Mouse (Mus musculus): ENCODE measurements around the gene Nalcn. TPM values are rescaled to one million over a fixed set of nuclear protein-coding genes. Genes with fewer than 3 reads are reported as not detected.

The Nalcn gene
- polyA plus RNA-seq, 1 experiment from 2014 or later: 3.1 TPM

- no peaks in the 10 kb centered on the region for H3K4me1 ChIP-seq (replicated peaks; ENCODE audit: control insufficient read depth, insufficient read depth, low read length)
- no peaks in the 10 kb centered on the region for H3K36me3 ChIP-seq (ENCODE audit: control insufficient read depth, insufficient read depth, low read length)
- no peak; the same call in 1 of the 2 replicates for ATAC-seq (ENCODE audit: low FRiP score)
- H3K9me3 ChIP-seq (ENCODE audit: control insufficient read depth, low read length): no peaks in the 10 kb centered on the region
- H3K27me3 ChIP-seq (ENCODE audit: control insufficient read depth, insufficient read depth, low read length): no peaks in the 10 kb centered on the region
- no peak for DNase-seq (ENCODE audit: low spot score)
- no peak overlapping the region for H3K4me3 ChIP-seq (ENCODE audit: low read depth, low read length)
- H3K27ac ChIP-seq (ENCODE audit: low read depth, low read length): no peak overlapping the region
- H3K9ac ChIP-seq (ENCODE audit: low read depth, low read length): no peak overlapping the region
- H3K4me2 ChIP-seq (replicated peaks; ENCODE audit: low read depth, low read length): no peak overlapping the region
- 75% methylated on average over 1 of the region's 1 CpGs for WGBS
Measured at GRCm38 (mm10) chr14:123446031-123446430, 180.9 kb downstream of the Nalcn start.

GRCm38 (mm10) chr14:123435542-123435941 is 191.4 kb downstream of the Nalcn start:
- no peak for ATAC-seq (ENCODE audit: low FRiP score)
- WGBS: 87% methylated on average over 3 of the region's 3 CpGs
- Histone ChIP-seq H3K4me2 (replicated peaks; ENCODE audit: low read depth, low read length) (no peak overlapping the region), H3K4me1 (replicated peaks; ENCODE audit: control insufficient read depth, insufficient read depth, low read length) (no peaks in the 10 kb centered on the region), H3K36me3 (ENCODE audit: control insufficient read depth, insufficient read depth, low read length) (no peaks in the 10 kb centered on the region), H3K27ac (ENCODE audit: low read depth, low read length) (no peak overlapping the region), H3K4me3 (ENCODE audit: low read depth, low read length) (no peak overlapping the region), H3K9me3 (ENCODE audit: control insufficient read depth, low read length) (no peaks in the 10 kb centered on the region), H3K27me3 (ENCODE audit: control insufficient read depth, insufficient read depth, low read length) (no peaks in the 10 kb centered on the region), H3K9ac (ENCODE audit: low read depth, low read length) (no peak overlapping the region)
- no peak for DNase-seq (ENCODE audit: low spot score)

- Histone ChIP-seq H3K4me3 (ENCODE audit: low read depth, low read length) (no peak overlapping the region), H3K4me1 (replicated peaks; ENCODE audit: control insufficient read depth, insufficient read depth, low read length) (no peaks in the 10 kb centered on the region), H3K4me2 (replicated peaks; ENCODE audit: low read depth, low read length) (no peak overlapping the region), H3K36me3 (ENCODE audit: control insufficient read depth, insufficient read depth, low read length) (no peaks in the 10 kb centered on the region), H3K27me3 (ENCODE audit: control insufficient read depth, insufficient read depth, low read length) (no peaks in the 10 kb centered on the region), H3K9ac (ENCODE audit: low read depth, low read length) (no peak overlapping the region), H3K27ac (ENCODE audit: low read depth, low read length) (no peak overlapping the region), H3K9me3 (ENCODE audit: control insufficient read depth, low read length) (no peaks in the 10 kb centered on the region)
- 73% methylated on average over 7 of the region's 7 CpGs for WGBS
- no peak for DNase-seq (ENCODE audit: low spot score)
- ATAC-seq (ENCODE audit: low FRiP score): peak; percentile 50
Measured at GRCm38 (mm10) chr14:123376167-123376855, 250.6 kb downstream of the Nalcn start.

GRCm38 (mm10) chr14:123371522-123371921 is 255.4 kb downstream of the Nalcn start:
- no peaks in the 10 kb centered on the region for H3K27me3 ChIP-seq (ENCODE audit: control insufficient read depth, insufficient read depth, low read length)
- WGBS: 14% methylated on average over 9 of the region's 9 CpGs
- H3K4me2 ChIP-seq (replicated peaks; ENCODE audit: low read depth, low read length): no peak overlapping the region
- H3K36me3 ChIP-seq (ENCODE audit: control insufficient read depth, insufficient read depth, low read length): no peaks in the 10 kb centered on the region
- DNase-seq (ENCODE audit: low spot score): peak; percentile 52
- no peak overlapping the region for H3K4me3 ChIP-seq (ENCODE audit: low read depth, low read length)
- H3K9ac ChIP-seq (ENCODE audit: low read depth, low read length): no peak overlapping the region
- H3K9me3 ChIP-seq (ENCODE audit: control insufficient read depth, low read length): no peaks in the 10 kb centered on the region
- ATAC-seq (ENCODE audit: low FRiP score): peak; percentile 82
- no peaks in the 10 kb centered on the region for H3K4me1 ChIP-seq (replicated peaks; ENCODE audit: control insufficient read depth, insufficient read depth, low read length)
- H3K27ac ChIP-seq (ENCODE audit: low read depth, low read length): no peak overlapping the region

GRCm38 (mm10) chr14:123359691-123360090 is 267.3 kb downstream of the Nalcn start:
- ATAC-seq (ENCODE audit: low FRiP score) (no peak), DNase-seq (ENCODE audit: low spot score) (no peak)
- Histone ChIP-seq H3K27me3 (ENCODE audit: control insufficient read depth, insufficient read depth, low read length) (no peaks in the 10 kb centered on the region), H3K4me2 (replicated peaks; ENCODE audit: low read depth, low read length) (no peak overlapping the region), H3K9me3 (ENCODE audit: control insufficient read depth, low read length) (no peaks in the 10 kb centered on the region), H3K9ac (ENCODE audit: low read depth, low read length) (no peak overlapping the region), H3K4me1 (replicated peaks; ENCODE audit: control insufficient read depth, insufficient read depth, low read length) (no peaks in the 10 kb centered on the region), H3K27ac (ENCODE audit: low read depth, low read length) (no peak overlapping the region), H3K36me3 (ENCODE audit: control insufficient read depth, insufficient read depth, low read length) (no peaks in the 10 kb centered on the region), H3K4me3 (ENCODE audit: low read depth, low read length) (no peak overlapping the region)
- 86% methylated on average over 1 of the region's 1 CpGs for WGBS

GRCm38 (mm10) chr14:123352973-123353372 is 274.0 kb downstream of the Nalcn start:
- no peak overlapping the region for H3K27ac ChIP-seq (ENCODE audit: low read depth, low read length)
- H3K9ac ChIP-seq (ENCODE audit: low read depth, low read length): no peak overlapping the region
- ATAC-seq (ENCODE audit: low FRiP score) (peak; percentile 54; the same call in 1 of the 2 replicates), DNase-seq (ENCODE audit: low spot score) (peak; percentile 52)
- H3K9me3 ChIP-seq (ENCODE audit: control insufficient read depth, low read length): no peaks in the 10 kb centered on the region
- no peaks in the 10 kb centered on the region for H3K4me1 ChIP-seq (replicated peaks; ENCODE audit: control insufficient read depth, insufficient read depth, low read length)
- no peak overlapping the region for H3K4me2 ChIP-seq (replicated peaks; ENCODE audit: low read depth, low read length)
- no peak overlapping the region for H3K4me3 ChIP-seq (ENCODE audit: low read depth, low read length)
- no peaks in the 10 kb centered on the region for H3K36me3 ChIP-seq (ENCODE audit: control insufficient read depth, insufficient read depth, low read length)
- no peaks in the 10 kb centered on the region for H3K27me3 ChIP-seq (ENCODE audit: control insufficient read depth, insufficient read depth, low read length)
- 22% methylated on average over 6 of the region's 6 CpGs for WGBS

- no peak for ATAC-seq (ENCODE audit: low FRiP score)
- H3K4me2 ChIP-seq (replicated peaks; ENCODE audit: low read depth, low read length): no peak overlapping the region
- WGBS: 25% methylated on average over 1 of the region's 1 CpGs
Measured at GRCm38 (mm10) chr14:123331841-123332240, 295.1 kb downstream of the Nalcn start.

GRCm38 (mm10) chr14:123314369-123314768 is 312.6 kb downstream of the Nalcn start:
- no peak overlapping the region for H3K4me3 ChIP-seq (ENCODE audit: low read depth, low read length)
- no peak overlapping the region for H3K4me2 ChIP-seq (replicated peaks; ENCODE audit: low read depth, low read length)
- H3K27ac ChIP-seq (ENCODE audit: low read depth, low read length): no peak overlapping the region
- H3K36me3 ChIP-seq (ENCODE audit: control insufficient read depth, insufficient read depth, low read length): no peaks in the 10 kb centered on the region
- peak; percentile 20 for DNase-seq (ENCODE audit: low spot score)
- no peaks in the 10 kb centered on the region for H3K27me3 ChIP-seq (ENCODE audit: control insufficient read depth, insufficient read depth, low read length)
- no peaks in the 10 kb centered on the region for H3K9me3 ChIP-seq (ENCODE audit: control insufficient read depth, low read length)
- no peaks in the 10 kb centered on the region for H3K4me1 ChIP-seq (replicated peaks; ENCODE audit: control insufficient read depth, insufficient read depth, low read length)
- WGBS: 35% methylated on average over 1 of the region's 1 CpGs
- no peak overlapping the region for H3K9ac ChIP-seq (ENCODE audit: low read depth, low read length)
- ATAC-seq (ENCODE audit: low FRiP score): no peak

More at GRCm38 (mm10) chr14:123331841-123332240, 295.1 kb downstream of the Nalcn start:
- Histone ChIP-seq H3K4me1 (replicated peaks; ENCODE audit: control insufficient read depth, insufficient read depth, low read length) (no peaks in the 10 kb centered on the region), H3K36me3 (ENCODE audit: control insufficient read depth, insufficient read depth, low read length) (no peaks in the 10 kb centered on the region), H3K27me3 (ENCODE audit: control insufficient read depth, insufficient read depth, low read length) (no peaks in the 10 kb centered on the region), H3K27ac (ENCODE audit: low read depth, low read length) (no peak overlapping the region), H3K9me3 (ENCODE audit: control insufficient read depth, low read length) (no peaks in the 10 kb centered on the region), H3K9ac (ENCODE audit: low read depth, low read length) (no peak overlapping the region), H3K4me3 (ENCODE audit: low read depth, low read length) (no peak overlapping the region)
- no peak for DNase-seq (ENCODE audit: low spot score)

GRCm38 (mm10) chr14:123312371-123312770 is 314.6 kb downstream of the Nalcn start:
- Histone ChIP-seq H3K9me3 (ENCODE audit: control insufficient read depth, low read length) (no peaks in the 10 kb centered on the region), H3K27ac (ENCODE audit: low read depth, low read length) (no peak overlapping the region), H3K36me3 (ENCODE audit: control insufficient read depth, insufficient read depth, low read length) (no peaks in the 10 kb centered on the region), H3K4me3 (ENCODE audit: low read depth, low read length) (no peak overlapping the region), H3K4me2 (replicated peaks; ENCODE audit: low read depth, low read length) (no peak overlapping the region), H3K9ac (ENCODE audit: low read depth, low read length) (no peak overlapping the region), H3K4me1 (replicated peaks; ENCODE audit: control insufficient read depth, insufficient read depth, low read length) (no peaks in the 10 kb centered on the region), H3K27me3 (ENCODE audit: control insufficient read depth, insufficient read depth, low read length) (no peaks in the 10 kb centered on the region)
- DNase-seq (ENCODE audit: low spot score) (no peak), ATAC-seq (ENCODE audit: low FRiP score) (no peak)
- 87% methylated on average over 4 of the region's 4 CpGs for WGBS

Data from hindbrain, embryonic 11.5 days (tissue).